Mouse (Mus musculus) small intestine, adult 2 months (tissue): ENCODE results near the gene Alox12b.

Source experiments
- CTCF ChIP-seq: fragments of 200-500 bp; IDR thresholded peaks from 2 replicates; pipeline ENCODE4 v1.5.1; 2012; ENCODE audit warnings: low read depth, mild to moderate bottlenecking, control low read depth, inconsistent platforms, low read length, moderate library complexity, mixed read lengths; ENCODE audit not compliant: insufficient replicate concordance, insufficient read length; ENCODE audit errors: extremely low read depth
- POLR2A ChIP-seq: fragments of 200-500 bp; IDR thresholded peaks from 2 replicates; pipeline ENCODE4 v1.6.1; 2012; ENCODE audit warnings: low read depth, mild to moderate bottlenecking, control low read depth, inconsistent platforms, low read length, moderate library complexity

DNA sequence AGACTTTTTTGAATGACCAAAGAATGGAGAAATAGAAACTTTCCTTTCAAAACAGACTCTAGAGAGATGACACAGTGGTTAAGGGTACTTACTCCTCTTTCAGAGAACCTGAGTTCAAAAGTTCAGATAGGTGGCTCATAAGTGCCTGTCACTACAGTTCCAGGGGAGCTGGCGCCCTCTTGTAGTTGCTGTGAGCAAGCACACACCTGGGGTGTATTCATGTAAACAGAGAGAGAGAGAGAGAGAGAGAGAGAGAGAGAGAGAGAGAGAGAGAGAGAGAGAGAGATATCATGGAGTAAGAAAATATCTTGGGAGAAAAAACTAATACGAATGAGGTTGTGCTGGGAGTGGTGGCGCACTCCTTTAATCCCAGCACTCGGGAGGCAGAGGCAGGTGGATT, 23.3 kb downstream of the Alox12b start:
- TF ChIP-seq CTCF, result no peak
- TF ChIP-seq POLR2A, result no peak
